Mouse (Mus musculus): ENCODE results near the gene Casp8. TPM values are rescaled to one million over a fixed set of nuclear protein-coding genes. Genes with fewer than 3 reads are reported as not detected.
"Not testable (repeated sequence)": the region's sequence is repeated elsewhere in the genome, so short reads cannot be mapped to it uniquely, and the experiment has no call there.

Casp8 gene
- polyA plus RNA-seq, 1 experiment from 2014 or later, result 28.8 TPM

DNA sequence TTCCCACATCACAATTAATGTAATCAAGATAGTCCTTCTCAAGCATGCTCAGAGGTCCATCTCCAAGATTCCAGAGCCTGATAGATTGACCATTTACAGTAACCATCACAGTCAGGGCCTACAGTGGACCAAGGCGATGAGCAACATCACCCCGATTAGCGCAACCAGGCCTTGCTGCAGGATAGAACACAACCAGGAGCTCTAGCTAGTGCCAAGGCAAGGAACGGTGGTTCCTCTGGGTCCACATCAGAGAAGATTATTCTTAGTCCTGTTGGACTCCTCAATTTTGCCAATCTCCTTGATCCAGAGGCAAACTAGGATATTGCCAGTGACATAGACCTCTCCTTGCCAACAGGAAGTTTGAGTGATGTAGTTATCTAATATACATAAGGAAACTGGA, 6.8 kb upstream of the Casp8 start:
- ATAC-seq (replicated peaks; ENCODE audit: low FRiP score) (no peak), DNase-seq (ENCODE audit: low spot score) (no peak)
- H3K4me2 ChIP-seq, result no peak overlapping the region
- no peak overlapping the region for H3K9ac ChIP-seq (ENCODE audit: low read depth, low read length)
- H3K4me1 ChIP-seq (replicated peaks; ENCODE audit: control insufficient read depth, insufficient read depth, low read length), result no peaks in the 10 kb centered on the region
- 93% methylated on average over 4 of the region's 4 CpGs for WGBS
- no peak overlapping the region for H3K27ac ChIP-seq (ENCODE audit: low read depth, low read length)
- no peaks in the 10 kb centered on the region for H3K36me3 ChIP-seq (ENCODE audit: control insufficient read depth, insufficient read depth, low read length)
- no peaks in the 10 kb centered on the region for H3K27me3 ChIP-seq (replicated peaks; ENCODE audit: control insufficient read depth, insufficient read depth, low read length)
- no peaks in the 10 kb centered on the region for H3K9me3 ChIP-seq (ENCODE audit: control insufficient read depth, low read length)
- H3K4me3 ChIP-seq (ENCODE audit: low read depth, low read length), result no peak overlapping the region

DNA sequence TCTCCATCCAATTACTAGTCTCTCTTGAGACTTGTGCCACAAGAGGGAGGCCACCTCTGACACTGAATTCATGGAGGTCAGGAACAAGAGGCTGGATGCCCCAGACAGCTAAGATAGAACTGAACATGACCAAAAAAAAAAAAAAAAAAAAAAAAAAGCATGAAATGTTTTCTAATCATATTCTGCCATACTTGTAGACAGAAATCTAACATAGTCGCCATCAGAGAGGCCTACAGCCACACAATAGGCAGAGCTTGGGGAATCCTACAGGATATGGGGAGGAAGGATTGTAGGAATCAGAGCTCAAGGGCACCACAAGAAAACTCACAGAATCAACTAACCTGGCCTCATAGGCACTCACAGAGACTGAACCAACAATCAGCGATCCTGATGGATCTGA, 469 bp upstream of the Casp8 start:
- 44% methylated on average over 2 of the region's 2 CpGs for WGBS
- no peak for ATAC-seq (replicated peaks; ENCODE audit: low FRiP score)
- Histone ChIP-seq H3K9me3 (ENCODE audit: control insufficient read depth, low read length) (no peaks in the 10 kb centered on the region; the same call in 1 of the 2 replicates), H3K27ac (ENCODE audit: low read depth, low read length) (peak overlapping the region; percentile 76; the same call in 1 of the 2 replicates), H3K36me3 (ENCODE audit: control insufficient read depth, insufficient read depth, low read length) (peaks cover 5% of the 10 kb centered on the region), H3K4me2 (peak overlapping the region; percentile 80), H3K4me1 (replicated peaks; ENCODE audit: control insufficient read depth, insufficient read depth, low read length) (0 out of 2 replicates have a peak, but pooled peaks cover 7% of the 10 kb centered on the region), H3K9ac (ENCODE audit: low read depth, low read length) (peak overlapping the region; percentile 85), H3K4me3 (ENCODE audit: low read depth, low read length) (peak overlapping the region; percentile 68), H3K27me3 (replicated peaks; ENCODE audit: control insufficient read depth, insufficient read depth, low read length) (no peaks in the 10 kb centered on the region)
- no peak for DNase-seq (ENCODE audit: low spot score)

DNA sequence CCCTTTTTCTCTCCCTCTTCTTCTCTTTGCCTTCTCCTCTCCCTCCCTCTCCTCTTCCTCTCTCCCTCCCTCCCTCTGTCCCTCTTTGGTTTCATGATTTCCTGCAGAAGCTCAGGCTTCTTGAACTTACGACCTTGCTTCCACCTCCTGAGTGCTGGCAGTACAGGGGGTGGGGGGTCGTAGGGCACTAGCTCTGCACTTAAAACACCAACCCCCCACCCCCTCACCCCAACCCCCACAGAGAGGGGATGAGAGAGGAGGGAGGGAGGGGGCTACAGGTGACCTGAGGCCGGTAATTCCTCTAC, 837 bp downstream of the Casp8 start:
- DNase-seq (ENCODE audit: low spot score) (no peak), ATAC-seq (replicated peaks; ENCODE audit: low FRiP score) (peak; percentile 46; the same call in 1 of the 2 replicates)
- Histone ChIP-seq H3K4me2 (peak overlapping the region; percentile 80), H3K9me3 (ENCODE audit: control insufficient read depth, low read length) (no peaks in the 10 kb centered on the region; the same call in 1 of the 2 replicates), H3K4me1 (replicated peaks; ENCODE audit: control insufficient read depth, insufficient read depth, low read length) (0 out of 2 replicates have a peak, but pooled peaks cover 7% of the 10 kb centered on the region), H3K36me3 (ENCODE audit: control insufficient read depth, insufficient read depth, low read length) (peaks cover 5% of the 10 kb centered on the region), H3K9ac (ENCODE audit: low read depth, low read length) (peak overlapping the region; percentile 85), H3K27me3 (replicated peaks; ENCODE audit: control insufficient read depth, insufficient read depth, low read length) (no peaks in the 10 kb centered on the region), H3K4me3 (ENCODE audit: low read depth, low read length) (peak overlapping the region; percentile 68), H3K27ac (ENCODE audit: low read depth, low read length) (peak overlapping the region; percentile 76)
- 1% methylated on average over 3 of the region's 3 CpGs for WGBS

DNA sequence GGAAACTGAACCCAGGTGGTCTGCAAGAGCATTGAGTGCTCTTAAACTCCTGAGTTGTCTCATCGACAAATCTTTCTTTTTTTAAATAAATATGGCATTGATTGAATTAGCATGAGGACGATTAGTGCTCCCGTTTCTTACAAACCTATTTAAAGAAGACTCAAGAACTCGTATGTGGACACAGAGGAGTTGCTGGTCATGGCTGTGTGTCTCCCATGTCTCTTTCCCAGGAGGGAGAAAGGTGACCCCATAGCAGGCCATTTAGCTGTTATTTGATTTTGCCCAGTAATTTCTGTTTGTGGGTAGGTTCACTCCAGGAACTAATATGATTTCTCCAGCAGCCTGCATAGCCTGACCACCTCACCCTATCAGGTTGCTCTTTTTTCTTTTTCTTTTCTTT, 1.7 kb downstream of the Casp8 start:
- no peak for ATAC-seq (replicated peaks; ENCODE audit: low FRiP score)
- Histone ChIP-seq H3K36me3 (ENCODE audit: control insufficient read depth, insufficient read depth, low read length) (peaks cover 5% of the 10 kb centered on the region), H3K4me3 (ENCODE audit: low read depth, low read length) (peak overlapping the region; percentile 20; the same call in 1 of the 2 replicates), H3K4me1 (replicated peaks; ENCODE audit: control insufficient read depth, insufficient read depth, low read length) (0 out of 2 replicates have a peak, but pooled peaks cover 7% of the 10 kb centered on the region), H3K9ac (ENCODE audit: low read depth, low read length) (no peak overlapping the region), H3K9me3 (ENCODE audit: control insufficient read depth, low read length) (no peaks in the 10 kb centered on the region; the same call in 1 of the 2 replicates), H3K4me2 (peak overlapping the region; percentile 46), H3K27me3 (replicated peaks; ENCODE audit: control insufficient read depth, insufficient read depth, low read length) (no peaks in the 10 kb centered on the region), H3K27ac (ENCODE audit: low read depth, low read length) (no peak overlapping the region)
- no peak for DNase-seq (ENCODE audit: low spot score)
- 64% methylated on average over 4 of the region's 4 CpGs for WGBS

DNA sequence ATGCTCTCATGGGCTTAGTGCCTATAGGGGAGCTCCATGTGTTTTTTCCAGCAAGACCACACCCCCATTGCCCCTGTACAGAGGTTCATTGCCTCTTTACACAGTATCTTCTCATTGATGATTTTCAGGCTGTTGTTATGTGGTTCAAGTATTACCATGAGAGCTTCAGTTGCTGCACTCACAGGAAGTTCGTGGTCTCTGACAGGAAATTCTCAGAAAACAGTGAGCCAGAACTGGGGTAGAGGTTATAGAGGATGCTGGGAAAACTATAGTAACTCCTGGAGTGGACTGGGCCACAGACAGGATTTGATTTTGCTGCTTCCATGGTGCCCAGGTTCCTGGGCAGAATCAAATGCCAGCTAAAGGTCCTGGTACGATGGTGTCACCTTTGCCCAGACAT, 2.2 kb downstream of the Casp8 start:
- peak overlapping the region; percentile 46; the same call in 1 of the 2 replicates for H3K4me2 ChIP-seq
- no peaks in the 10 kb centered on the region; the same call in 1 of the 2 replicates for H3K9me3 ChIP-seq (ENCODE audit: control insufficient read depth, low read length)
- ATAC-seq (replicated peaks; ENCODE audit: low FRiP score) (no peak), DNase-seq (ENCODE audit: low spot score) (no peak)
- no peaks in the 10 kb centered on the region for H3K27me3 ChIP-seq (replicated peaks; ENCODE audit: control insufficient read depth, insufficient read depth, low read length)
- H3K9ac ChIP-seq (ENCODE audit: low read depth, low read length), result no peak overlapping the region
- no peak overlapping the region for H3K27ac ChIP-seq (ENCODE audit: low read depth, low read length)
- no peak overlapping the region for H3K4me3 ChIP-seq (ENCODE audit: low read depth, low read length)
- H3K4me1 ChIP-seq (replicated peaks; ENCODE audit: control insufficient read depth, insufficient read depth, low read length), result 0 out of 2 replicates have a peak, but pooled peaks cover 7% of the 10 kb centered on the region
- H3K36me3 ChIP-seq (ENCODE audit: control insufficient read depth, insufficient read depth, low read length), result peaks cover 5% of the 10 kb centered on the region
- WGBS, result 63% methylated on average over 2 of the region's 2 CpGs

DNA sequence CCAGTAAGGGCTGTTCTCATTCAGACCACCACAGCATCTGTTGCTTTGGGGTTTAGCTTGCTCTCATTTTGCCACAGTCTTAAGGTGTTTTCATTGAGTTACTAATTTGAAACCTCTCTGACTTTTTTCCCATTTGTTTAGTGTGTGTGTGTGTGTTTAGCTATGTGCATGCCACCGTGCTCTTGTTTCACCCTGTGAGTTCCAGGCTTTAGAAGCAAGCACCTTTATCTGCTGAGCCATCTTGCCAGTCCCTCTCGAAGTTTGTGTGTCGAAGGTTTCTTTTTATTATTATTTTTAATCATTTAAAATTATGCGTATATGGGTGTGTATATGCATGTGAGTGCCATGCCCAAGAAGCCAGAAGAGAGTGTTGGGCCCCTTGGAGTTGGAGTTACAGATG, 3.7 kb downstream of the Casp8 start:
- Histone ChIP-seq H3K36me3 (ENCODE audit: control insufficient read depth, insufficient read depth, low read length) (peaks cover 5% of the 10 kb centered on the region), H3K4me3 (ENCODE audit: low read depth, low read length) (no peak overlapping the region), H3K9ac (ENCODE audit: low read depth, low read length) (no peak overlapping the region), H3K27ac (ENCODE audit: low read depth, low read length) (no peak overlapping the region), H3K27me3 (replicated peaks; ENCODE audit: control insufficient read depth, insufficient read depth, low read length) (no peaks in the 10 kb centered on the region), H3K9me3 (ENCODE audit: control insufficient read depth, low read length) (no peaks in the 10 kb centered on the region; the same call in 1 of the 2 replicates), H3K4me1 (replicated peaks; ENCODE audit: control insufficient read depth, insufficient read depth, low read length) (0 out of 2 replicates have a peak, but pooled peaks cover 7% of the 10 kb centered on the region), H3K4me2 (no peak overlapping the region)
- DNase-seq (ENCODE audit: low spot score) (no peak), ATAC-seq (replicated peaks; ENCODE audit: low FRiP score) (no peak)
- WGBS, result 89% methylated on average over 4 of the region's 4 CpGs

DNA sequence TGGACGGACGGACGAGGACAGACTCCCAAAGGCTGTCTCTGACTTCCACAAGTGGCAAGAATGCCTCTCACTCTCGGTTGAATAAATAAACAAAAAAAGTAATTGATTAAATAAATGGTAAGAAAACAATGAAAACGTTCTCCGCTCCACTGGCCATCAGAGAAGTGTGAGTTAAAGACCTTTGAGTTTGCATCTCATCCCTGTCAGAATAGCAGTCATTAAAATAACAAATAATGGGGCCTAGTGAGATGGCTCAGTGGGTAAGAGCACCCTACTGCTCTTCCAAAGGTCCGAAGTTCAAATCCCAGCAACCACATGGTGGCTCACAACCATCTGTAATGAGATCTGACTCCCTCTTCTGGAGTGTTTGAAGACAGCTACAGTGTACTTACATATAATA, 5.5 kb downstream of the Casp8 start:
- not testable (repeated sequence) for H3K9ac ChIP-seq (ENCODE audit: low read depth, low read length); H3K27ac ChIP-seq (ENCODE audit: low read depth, low read length); H3K4me1 ChIP-seq (replicated peaks; ENCODE audit: control insufficient read depth, insufficient read depth, low read length); ATAC-seq (replicated peaks; ENCODE audit: low FRiP score); H3K4me3 ChIP-seq (ENCODE audit: low read depth, low read length); H3K27me3 ChIP-seq (replicated peaks; ENCODE audit: control insufficient read depth, insufficient read depth, low read length); H3K4me2 ChIP-seq; H3K36me3 ChIP-seq (ENCODE audit: control insufficient read depth, insufficient read depth, low read length); DNase-seq (ENCODE audit: low spot score); H3K9me3 ChIP-seq (ENCODE audit: control insufficient read depth, low read length)
- 84% methylated on average over 7 of the region's 7 CpGs for WGBS

DNA sequence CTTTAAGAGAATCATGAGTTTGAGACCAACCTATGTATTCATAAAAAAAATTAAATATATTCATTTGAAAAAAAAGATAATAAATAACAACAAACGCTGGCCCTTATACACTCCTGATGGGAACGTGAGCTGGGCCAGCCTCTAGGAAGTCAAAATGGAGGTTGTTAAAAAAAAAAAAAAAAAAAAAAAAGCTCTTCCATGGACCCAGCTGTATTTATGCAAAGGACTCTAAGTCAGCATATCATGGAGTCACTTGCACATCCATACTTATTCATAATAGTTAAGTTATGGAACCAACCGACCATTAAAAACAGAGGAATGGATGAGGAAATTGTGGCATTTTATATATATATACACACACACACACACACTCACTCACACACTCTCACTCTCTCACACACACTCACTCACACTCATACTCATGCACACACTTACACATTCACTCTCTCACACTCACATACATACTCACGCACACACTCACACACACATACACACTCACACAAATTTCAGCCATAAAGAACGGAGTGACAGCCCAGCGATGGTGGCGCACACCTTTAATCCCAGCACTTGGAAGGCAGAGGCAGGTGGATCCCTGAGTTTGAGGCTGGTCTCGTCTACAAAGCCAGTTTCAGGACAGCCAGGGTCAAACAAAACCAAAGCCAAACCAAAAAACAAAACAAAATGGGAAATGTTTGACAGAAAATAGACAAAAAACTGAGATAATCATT, 6.5 kb downstream of the Casp8 start:
- WGBS, result 82% methylated on average over 8 of the region's 8 CpGs
- Histone ChIP-seq H3K4me1 (replicated peaks; ENCODE audit: control insufficient read depth, insufficient read depth, low read length) (0 out of 2 replicates have a peak, but pooled peaks cover 3% of the 10 kb centered on the region), H3K9ac (ENCODE audit: low read depth, low read length) (0 out of 2 replicates have a peak overlapping the region, but pooled peaks have one; percentile 20), H3K27ac (ENCODE audit: low read depth, low read length) (peak overlapping the region; percentile 19; the same call in 1 of the 2 replicates), H3K27me3 (replicated peaks; ENCODE audit: control insufficient read depth, insufficient read depth, low read length) (no peaks in the 10 kb centered on the region), H3K4me3 (ENCODE audit: low read depth, low read length) (peak overlapping the region; percentile 21), H3K36me3 (ENCODE audit: control insufficient read depth, insufficient read depth, low read length) (peaks cover 5% of the 10 kb centered on the region), H3K4me2 (peak overlapping the region; percentile 59), H3K9me3 (ENCODE audit: control insufficient read depth, low read length) (no peaks in the 10 kb centered on the region; the same call in 1 of the 2 replicates)
- DNase-seq (ENCODE audit: low spot score) (no peak), ATAC-seq (replicated peaks; ENCODE audit: low FRiP score) (no peak)
